Mouse (Mus musculus) midbrain, embryonic 15.5 days (tissue): ENCODE measurements around the gene Hoxc13. TPM values are rescaled to one million over a fixed set of nuclear protein-coding genes. Genes with fewer than 3 reads are reported as not detected.

Experiments
- ATAC-seq: fragments of 200-750 bp; cut with Nextera tagmentation; replicated peaks from 2 replicates; pipeline ENCODE4 v1.8.0; 2017; ENCODE audit warnings: moderate TSS enrichment
- H3K27ac ChIP-seq: fragments of 300-500 bp; sonication (generic); 2 replicates; pipeline ENCODE4 v1.5.1; 2015; ENCODE audit warnings: mild to moderate bottlenecking, inconsistent platforms
- H3K27me3 ChIP-seq: fragments of 300-500 bp; sonication (generic); replicated peaks from 2 replicates; pipeline ENCODE4 v1.6.1; 2015; ENCODE audit warnings: inconsistent platforms
- H3K36me3 ChIP-seq: fragments of 300-500 bp; sonication (generic); replicated peaks from 2 replicates; pipeline ENCODE4 v1.6.1; 2015; ENCODE audit warnings: inconsistent platforms
- H3K4me1 ChIP-seq: fragments of 300-500 bp; sonication (generic); 2 replicates; pipeline ENCODE4 v1.6.1; 2015; ENCODE audit warnings: inconsistent platforms
- H3K4me2 ChIP-seq: fragments of 300-500 bp; sonication (generic); 2 replicates; pipeline ENCODE4 v1.6.1; 2015; ENCODE audit warnings: inconsistent platforms, mild to moderate bottlenecking, moderate library complexity
- H3K4me3 ChIP-seq: fragments of 300-500 bp; sonication (generic); 2 replicates; pipeline ENCODE4 v1.5.1; 2015; ENCODE audit warnings: mild to moderate bottlenecking, inconsistent platforms
- H3K9ac ChIP-seq: fragments of 300-500 bp; sonication (generic); 2 replicates; pipeline ENCODE4 v1.6.1; 2015; ENCODE audit warnings: mild to moderate bottlenecking, inconsistent platforms
- H3K9me3 ChIP-seq: fragments of 300-500 bp; sonication (generic); 2 replicates; pipeline ENCODE4 v1.6.1; 2016; ENCODE audit warnings: inconsistent platforms
- WGBS: fragments of 180-500 bp; shearing (Covaris S2); methylation state at CpG from one replicate; pipeline ENCODE4 v1.1.7; 2015; ENCODE audit warnings: mixed read lengths; 5-methylcytosine and 5-hydroxymethylcytosine counted together
- polyA plus RNA-seq: library from polyadenylated mRNA; unstranded; fragments of >200 nt; fragmentation: Nextera tagmentation; extraction: Ambion mirVana; gene quantifications from 2 replicates; pipeline ENCODE4 v1.2.1, GENCODE M21; 2015

The Hoxc13 gene
- polyA plus RNA-seq, 1 experiment from 2014 or later = not detected

DNA sequence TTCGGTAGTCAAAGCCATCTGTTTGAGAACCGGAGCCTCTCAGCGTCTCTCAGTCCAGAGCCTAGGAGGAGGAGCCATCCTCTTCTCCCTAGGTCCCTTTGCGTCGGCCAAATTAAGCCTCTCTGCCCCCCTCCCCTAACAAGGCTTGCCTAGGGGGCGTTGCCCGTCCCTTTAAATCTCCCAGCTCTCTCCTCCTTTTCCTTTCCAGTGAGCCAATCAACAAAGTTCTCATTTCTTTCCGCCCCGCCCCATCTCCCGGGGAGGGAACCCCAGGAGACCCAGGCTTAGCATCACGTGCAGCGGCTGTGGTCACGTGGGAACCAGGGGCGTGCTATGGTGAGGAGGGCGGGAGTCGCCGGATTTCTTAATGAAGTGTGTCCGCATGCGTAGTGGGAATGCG is 284 bp upstream of the Hoxc13 start:
- peak overlapping the region; percentile 8; the same call in 1 of the 2 replicates for H3K4me3 ChIP-seq
- WGBS = under 1% methylated on average over 19 of the region's 20 CpGs
- H3K27ac ChIP-seq = no peak overlapping the region
- ATAC-seq = peak; percentile 50; the same call in 1 of the 2 replicates
- H3K9me3 ChIP-seq = no peaks in the 10 kb centered on the region
- no peaks in the 10 kb centered on the region for H3K36me3 ChIP-seq
- peaks cover 8% of the 10 kb centered on the region; the same call in 1 of the 2 replicates for H3K4me1 ChIP-seq
- peak overlapping the region; percentile 31 for H3K4me2 ChIP-seq
- H3K27me3 ChIP-seq = peaks cover 96% of the 10 kb centered on the region
- H3K9ac ChIP-seq = no peak overlapping the region

DNA sequence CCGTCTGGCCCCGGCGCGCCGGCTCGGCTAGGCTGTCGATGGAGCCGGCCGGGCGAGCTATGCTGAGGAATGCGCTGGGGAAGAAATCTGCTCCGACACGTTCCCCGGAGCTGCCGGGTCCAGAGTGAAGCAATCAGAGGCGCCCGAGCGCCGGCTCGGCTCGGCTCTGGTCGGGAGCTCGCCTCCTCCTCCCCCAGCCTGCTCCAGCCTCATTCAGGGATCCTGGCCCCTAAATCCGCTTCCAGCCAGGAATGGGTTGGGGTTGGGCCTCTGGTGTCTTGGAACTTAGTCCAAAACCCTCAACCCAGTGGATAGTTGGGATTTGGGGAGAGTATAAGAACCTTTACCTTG is 1.1 kb downstream of the Hoxc13 start:
- under 1% methylated on average over 23 of the region's 24 CpGs for WGBS

DNA sequence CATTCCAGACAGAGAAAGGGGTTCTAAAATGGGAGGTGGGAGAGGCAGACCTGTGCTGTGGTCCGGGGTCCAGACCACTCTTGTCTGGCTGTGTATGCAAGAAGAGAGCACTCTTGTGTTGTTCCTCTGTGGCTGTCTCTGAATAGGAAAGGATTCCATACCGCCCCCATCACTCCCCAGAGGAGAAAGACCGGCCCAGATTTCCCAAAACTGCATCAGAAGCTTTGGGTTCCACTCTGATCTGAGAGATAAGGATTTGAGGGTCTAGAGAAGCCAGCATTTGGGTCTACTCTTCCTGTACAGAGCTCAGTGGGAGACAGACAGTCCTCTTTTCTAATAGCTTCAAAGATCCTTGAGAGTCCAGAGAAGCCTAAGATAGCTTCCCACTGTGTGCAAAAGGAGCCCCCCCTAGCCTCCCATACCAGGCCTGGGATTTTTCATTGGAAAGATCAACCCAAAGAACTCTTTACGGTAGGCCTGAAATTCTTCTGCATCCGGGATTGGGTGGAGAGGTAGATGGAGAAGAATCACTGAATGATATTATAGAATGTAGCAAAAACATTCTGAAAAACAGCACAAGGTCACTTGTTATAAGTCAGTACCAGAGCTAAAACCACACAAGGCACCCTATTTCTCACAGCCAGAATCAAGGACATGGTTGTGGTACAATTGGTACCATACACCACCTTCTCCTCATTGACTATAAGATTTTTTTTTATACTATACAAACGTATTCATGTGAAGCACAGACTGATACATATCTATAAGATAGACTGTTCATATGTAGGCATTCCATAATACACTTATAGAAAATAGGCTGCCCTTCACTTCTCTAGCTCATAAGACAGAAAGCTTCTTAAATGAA is 2.0 kb downstream of the Hoxc13 start:
- H3K4me2 ChIP-seq = no peak overlapping the region
- peaks cover 94% of the 10 kb centered on the region for H3K27me3 ChIP-seq
- H3K36me3 ChIP-seq = no peaks in the 10 kb centered on the region
- H3K27ac ChIP-seq = no peak overlapping the region
- no peak overlapping the region for H3K9ac ChIP-seq
- no peak overlapping the region for H3K4me3 ChIP-seq
- WGBS = 14% methylated on average over 6 of the region's 6 CpGs
- no peak for ATAC-seq
- H3K9me3 ChIP-seq = no peaks in the 10 kb centered on the region
- H3K4me1 ChIP-seq = peaks cover 8% of the 10 kb centered on the region; the same call in 1 of the 2 replicates

More for the DNA sequence above, 1.1 kb downstream of the Hoxc13 start:
- H3K4me1 ChIP-seq = peaks cover 8% of the 10 kb centered on the region; the same call in 1 of the 2 replicates
- peaks cover 94% of the 10 kb centered on the region for H3K27me3 ChIP-seq
- H3K4me3 ChIP-seq = no peak overlapping the region
- H3K4me2 ChIP-seq = no peak overlapping the region
- ATAC-seq = no peak
- no peak overlapping the region for H3K9ac ChIP-seq
- no peaks in the 10 kb centered on the region for H3K36me3 ChIP-seq
- no peaks in the 10 kb centered on the region for H3K9me3 ChIP-seq
- H3K27ac ChIP-seq = no peak overlapping the region

DNA sequence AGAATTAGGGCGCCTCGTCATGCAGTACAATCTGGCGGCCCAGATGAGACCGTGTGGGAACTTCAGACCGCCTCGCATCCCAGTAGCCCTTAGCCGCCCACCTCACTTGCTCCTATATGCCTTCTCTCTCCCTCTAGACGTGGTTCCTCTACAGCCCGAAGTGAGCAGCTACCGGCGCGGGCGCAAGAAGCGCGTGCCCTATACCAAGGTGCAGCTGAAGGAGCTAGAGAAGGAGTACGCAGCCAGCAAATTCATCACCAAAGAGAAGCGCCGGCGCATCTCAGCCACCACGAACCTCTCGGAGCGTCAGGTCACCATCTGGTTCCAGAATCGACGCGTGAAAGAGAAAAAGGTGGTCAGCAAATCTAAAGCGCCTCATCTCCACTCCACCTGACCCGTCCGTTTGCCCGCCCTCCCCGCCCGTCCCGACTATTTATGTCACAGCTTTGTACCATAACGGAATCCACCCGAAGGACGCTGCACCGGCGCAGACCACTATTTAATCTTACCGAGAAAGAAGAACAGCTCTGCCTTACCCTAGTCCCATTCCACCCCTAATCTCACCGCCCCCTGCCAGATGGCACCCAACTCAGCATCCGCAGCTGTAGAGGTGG is 6.2 kb downstream of the Hoxc13 start:
- Histone ChIP-seq H3K4me3 (no peak overlapping the region), H3K4me1 (no peaks in the 10 kb centered on the region), H3K4me2 (no peak overlapping the region), H3K9ac (no peak overlapping the region), H3K27me3 (peaks cover 96% of the 10 kb centered on the region), H3K36me3 (no peaks in the 10 kb centered on the region), H3K9me3 (no peaks in the 10 kb centered on the region), H3K27ac (no peak overlapping the region)
- under 1% methylated on average over 40 of the region's 40 CpGs for WGBS
- ATAC-seq = no peak

DNA sequence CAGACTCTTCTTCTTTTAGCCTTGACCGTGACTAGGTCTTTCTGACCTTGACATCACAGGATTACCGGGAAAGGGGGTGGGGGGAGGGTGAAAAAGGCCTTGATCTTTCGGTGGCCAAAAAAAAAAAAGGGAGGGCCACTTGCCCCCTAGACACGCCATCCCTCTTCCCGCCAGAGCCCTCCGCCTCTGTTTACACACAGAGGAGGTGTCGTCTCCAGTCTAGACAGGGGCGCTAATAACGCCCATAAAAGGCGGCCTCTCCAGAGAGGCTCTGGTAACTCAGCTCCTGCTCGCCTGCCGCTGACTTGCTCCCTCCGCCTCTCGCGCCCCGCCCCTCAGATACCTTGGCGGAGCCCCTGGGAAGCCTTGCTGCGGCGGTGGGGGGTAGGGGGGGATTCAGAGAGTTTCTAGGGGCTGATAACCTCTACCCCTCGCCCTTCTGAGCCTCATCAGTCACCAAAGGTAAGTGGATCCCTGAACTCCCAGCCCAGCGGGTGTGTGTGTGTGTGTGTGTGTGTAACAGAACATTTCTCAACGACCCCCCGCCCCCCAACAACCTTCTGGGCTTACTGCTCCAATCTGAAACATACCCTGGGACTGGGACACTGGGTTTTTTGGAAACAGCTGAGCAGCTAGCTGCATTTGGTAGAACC is 10.9 kb downstream of the Hoxc13 start:
- no peak for ATAC-seq
- Histone ChIP-seq H3K9me3 (no peaks in the 10 kb centered on the region), H3K4me1 (no peaks in the 10 kb centered on the region), H3K27me3 (peaks cover 98% of the 10 kb centered on the region), H3K27ac (no peak overlapping the region), H3K4me3 (no peak overlapping the region), H3K4me2 (no peak overlapping the region), H3K36me3 (no peaks in the 10 kb centered on the region), H3K9ac (no peak overlapping the region)
- WGBS = 2% methylated on average over 23 of the region's 23 CpGs

DNA sequence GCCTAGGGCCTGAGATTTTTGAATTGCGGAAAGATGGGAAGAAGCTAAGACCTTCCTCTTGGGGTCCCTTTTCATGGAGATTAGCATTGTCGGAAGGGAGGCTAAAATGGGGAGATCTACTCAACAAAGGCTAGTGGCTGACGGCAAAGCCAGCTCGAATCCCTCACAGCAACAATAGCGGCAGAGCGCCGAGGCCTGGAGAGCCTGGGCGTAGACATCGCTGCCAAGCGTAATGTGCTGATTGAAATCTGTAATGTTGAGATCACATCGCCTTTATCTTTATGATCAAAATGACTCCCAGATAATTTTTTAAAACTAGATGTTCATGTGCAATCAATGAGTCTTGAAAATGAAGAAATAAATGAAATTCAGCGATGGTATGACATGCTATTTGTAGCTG is 13.5 kb downstream of the Hoxc13 start:
- Histone ChIP-seq H3K27me3 (peaks cover 96% of the 10 kb centered on the region), H3K4me1 (peaks cover 2% of the 10 kb centered on the region; the same call in 1 of the 2 replicates), H3K9ac (no peak overlapping the region), H3K4me2 (no peak overlapping the region), H3K4me3 (no peak overlapping the region), H3K36me3 (no peaks in the 10 kb centered on the region), H3K27ac (no peak overlapping the region), H3K9me3 (no peaks in the 10 kb centered on the region)
- no peak for ATAC-seq
- under 1% methylated on average over 12 of the region's 12 CpGs for WGBS

DNA sequence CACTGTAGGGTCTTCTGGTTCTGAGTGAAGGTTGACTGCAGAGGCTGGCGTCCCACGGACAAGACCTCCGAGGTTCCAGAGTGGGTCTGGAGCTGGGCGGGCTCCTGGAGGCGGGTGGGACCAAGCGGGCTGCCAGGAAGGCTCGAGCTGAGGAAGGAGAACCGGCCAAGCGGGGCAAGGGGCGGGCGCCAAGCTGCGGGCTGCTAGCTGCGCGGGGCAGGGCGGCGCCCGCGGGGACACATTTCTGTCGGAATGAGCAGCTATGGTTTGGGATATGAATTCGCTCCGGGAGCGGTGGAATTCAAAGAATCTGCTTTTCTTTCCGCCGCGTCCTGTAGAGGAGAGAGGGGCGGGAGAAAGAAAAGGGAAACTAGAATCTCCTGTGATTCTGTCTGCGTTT is 14.0 kb downstream of the Hoxc13 start:
- Histone ChIP-seq H3K27me3 (peaks cover 96% of the 10 kb centered on the region), H3K36me3 (no peaks in the 10 kb centered on the region), H3K27ac (no peak overlapping the region), H3K4me2 (no peak overlapping the region), H3K9me3 (no peaks in the 10 kb centered on the region), H3K4me3 (no peak overlapping the region), H3K9ac (no peak overlapping the region), H3K4me1 (peaks cover 3% of the 10 kb centered on the region; the same call in 1 of the 2 replicates)
- under 1% methylated on average over 27 of the region's 27 CpGs for WGBS
- ATAC-seq = no peak

DNA sequence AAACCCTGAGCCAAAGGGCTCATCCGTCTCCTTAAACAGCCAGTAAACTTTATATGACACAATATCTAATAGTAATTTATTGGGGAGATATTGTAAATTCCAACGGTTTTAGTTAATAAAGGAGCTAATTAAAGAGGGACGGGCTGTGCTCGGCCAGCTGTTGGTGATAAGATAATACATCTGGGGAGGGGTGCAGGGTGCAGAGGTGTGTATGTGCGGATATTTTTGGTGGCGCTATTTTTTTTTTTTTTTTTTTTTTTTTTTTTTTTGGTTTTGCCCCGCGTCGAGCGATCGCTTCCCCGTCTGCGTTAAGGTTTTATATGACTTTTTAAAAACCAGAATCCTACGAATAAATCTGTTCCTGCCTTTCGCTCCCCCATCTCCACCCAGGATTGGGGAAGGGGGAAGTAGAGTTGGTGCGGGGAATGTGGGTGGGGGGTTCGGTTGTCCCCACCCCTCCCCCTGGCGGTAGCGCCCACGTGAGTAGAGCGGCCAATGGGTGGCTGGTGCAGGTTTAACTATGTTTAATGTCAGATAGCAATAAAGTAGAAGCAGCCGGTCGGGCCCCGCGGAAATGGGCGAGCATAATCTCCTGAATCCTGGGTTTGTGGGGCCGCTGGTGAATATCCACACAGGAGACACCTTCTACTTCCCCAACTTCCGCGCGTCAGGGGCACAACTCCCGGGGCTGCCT is 15.5 kb downstream of the Hoxc13 start, which contains the start of gene Hoxc12:
Gene Hoxc12 (plus strand): TSS at position 479 of the 694 bp plus-strand sequence.
- Histone ChIP-seq H3K27me3 (peaks cover 96% of the 10 kb centered on the region), H3K9me3 (no peaks in the 10 kb centered on the region), H3K36me3 (no peaks in the 10 kb centered on the region), H3K4me1 (peaks cover 3% of the 10 kb centered on the region; the same call in 1 of the 2 replicates), H3K4me3 (no peak within 1 kb of the TSS), H3K4me2 (no peak within 1 kb of the TSS), H3K27ac (no peak within 1 kb of the TSS), H3K9ac (no peak within 1 kb of the TSS)
- 1% methylated on average over 31 of the region's 31 CpGs for WGBS
- no peak for ATAC-seq

DNA sequence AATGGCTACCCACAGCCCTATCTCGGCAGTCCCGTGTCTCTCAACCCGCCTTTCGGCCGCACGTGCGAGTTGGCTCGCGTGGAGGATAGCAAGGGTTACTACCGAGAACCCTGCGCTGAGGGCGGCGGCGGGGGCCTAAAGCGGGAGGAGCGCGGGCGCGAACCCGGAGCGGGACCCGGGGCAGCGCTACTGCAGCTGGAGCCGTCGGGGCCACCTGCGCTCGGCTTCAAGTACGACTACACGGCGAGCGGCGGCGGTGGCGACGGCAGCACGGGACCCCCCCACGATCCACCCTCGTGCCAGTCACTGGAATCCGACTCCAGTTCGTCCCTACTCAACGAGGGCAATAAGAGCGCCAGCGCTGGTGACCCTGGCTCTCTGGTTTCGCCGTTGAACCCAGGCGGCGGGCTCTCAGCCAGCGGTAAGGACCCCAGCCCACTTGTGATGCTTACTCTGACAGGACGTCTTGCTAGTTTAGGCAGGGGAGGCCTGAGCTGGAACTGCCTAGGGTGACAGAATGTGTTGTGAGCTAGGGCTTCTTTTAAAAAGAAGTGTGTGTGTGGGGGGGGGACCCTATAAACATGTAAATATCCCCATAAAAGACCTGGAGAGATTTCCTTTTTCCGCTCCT is 16.2 kb downstream of the Hoxc13 start:
- Histone ChIP-seq H3K9ac (no peak overlapping the region), H3K27ac (no peak overlapping the region), H3K4me1 (peaks cover 3% of the 10 kb centered on the region; the same call in 1 of the 2 replicates), H3K27me3 (peaks cover 96% of the 10 kb centered on the region), H3K4me3 (no peak overlapping the region), H3K36me3 (no peaks in the 10 kb centered on the region), H3K9me3 (no peaks in the 10 kb centered on the region), H3K4me2 (no peak overlapping the region)
- under 1% methylated on average over 50 of the region's 50 CpGs for WGBS
- no peak for ATAC-seq

DNA sequence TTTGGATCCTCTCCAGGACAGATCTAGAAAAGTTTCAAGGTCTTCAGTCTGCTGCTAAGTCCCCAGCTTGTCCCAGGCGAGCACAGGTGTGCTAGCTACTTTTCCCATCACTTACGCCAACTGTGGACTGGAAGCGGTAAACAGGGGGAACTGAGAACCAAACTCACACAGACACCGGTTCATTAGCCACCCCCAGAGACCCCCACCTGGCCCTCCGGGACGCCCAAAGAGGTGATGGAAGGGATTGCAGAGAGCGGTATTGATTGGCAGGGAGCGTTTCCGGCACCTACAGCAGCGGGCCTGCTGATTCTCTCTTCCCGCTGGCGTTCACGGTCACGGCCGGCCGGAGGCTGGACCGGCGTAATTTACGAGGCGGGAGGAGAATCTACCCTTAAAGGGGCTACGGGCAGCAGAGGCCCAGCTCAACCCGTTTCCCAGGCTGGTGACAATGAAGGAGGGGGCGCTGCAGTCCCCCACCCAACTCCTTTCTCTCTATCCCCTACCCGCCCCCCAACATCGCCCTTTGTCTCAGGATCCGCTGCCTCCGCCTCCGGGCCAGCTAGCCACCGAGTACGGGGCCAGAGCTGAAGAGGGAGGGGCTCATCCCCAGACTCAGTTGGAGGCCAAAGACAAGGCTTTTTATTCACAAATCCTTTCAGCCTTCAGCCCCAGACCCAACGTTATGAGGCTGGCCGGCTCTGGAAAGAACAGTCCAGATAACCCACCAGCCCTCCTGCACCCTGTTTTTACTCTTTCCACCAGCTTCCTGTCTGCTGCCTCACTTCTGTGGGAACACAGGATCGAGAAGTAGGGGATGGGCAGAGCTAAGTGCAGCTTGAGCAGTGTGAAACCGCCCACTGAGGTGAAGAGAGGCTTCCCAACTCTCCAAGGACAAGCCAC is 18.6 kb downstream of the Hoxc13 start:
- H3K27me3 ChIP-seq = peaks cover 94% of the 10 kb centered on the region
- no peak for ATAC-seq
- H3K27ac ChIP-seq = no peak overlapping the region
- peaks cover 7% of the 10 kb centered on the region for H3K4me1 ChIP-seq
- H3K4me2 ChIP-seq = no peak overlapping the region
- WGBS = under 1% methylated on average over 34 of the region's 34 CpGs
- no peak overlapping the region for H3K9ac ChIP-seq
- H3K9me3 ChIP-seq = no peaks in the 10 kb centered on the region
- no peaks in the 10 kb centered on the region for H3K36me3 ChIP-seq
- H3K4me3 ChIP-seq = no peak overlapping the region
